19 mouse cellular contexts compared by ENCODE assay signal in the genomic region with DNA sequence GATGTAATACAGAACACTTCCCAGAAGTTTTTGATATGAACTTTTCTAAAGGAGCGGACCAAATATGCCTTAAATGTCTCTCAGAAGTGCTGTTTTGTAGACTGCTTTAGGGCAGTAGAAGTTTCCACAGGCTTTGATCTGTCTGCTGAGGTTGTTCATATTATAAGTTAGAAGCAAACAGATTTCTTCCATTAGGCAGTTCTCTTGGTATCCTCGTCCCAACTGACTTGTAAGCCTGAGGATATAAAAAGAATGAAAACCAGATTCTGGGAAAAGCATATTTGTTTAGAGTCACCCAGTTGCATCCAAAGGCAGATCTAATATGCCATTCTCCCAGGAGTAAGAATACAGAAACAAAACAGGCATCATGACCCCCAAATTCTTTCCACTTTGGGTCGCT. TPM values are rescaled to one million over a fixed set of nuclear protein-coding genes. Genes with fewer than 3 reads are reported as not detected.
"Had no signal": no experiment of that assay in that cellular context is flagged by ENCODE, and none has a peak within 500 bp of the region (broad histone marks: within the 10 kb centered on the region; RNA-seq: fewer than 3 reads in every experiment).

No protein-coding gene starts in this region.

- DNase-seq: lung, adult 18-20 months; lung, embryonic 14.5 days; lung, postnatal 10 days; lung, postnatal 4 days; retina, postnatal 1 day; right cerebral cortex, adult 18-20 months; right cerebral cortex, postnatal 25 days; right cerebral cortex, postnatal 4 days; spleen, adult 18-20 months; thymus, adult 18-20 months; thymus, postnatal 14 days; thymus, postnatal 36 days had no signal

- H3K4me3 ChIP-seq: midbrain, embryonic 13.5 days; midbrain, embryonic 15.5 days; neural tube, embryonic 13.5 days; neural tube, embryonic 15.5 days had no signal

- H3K4me1 ChIP-seq: midbrain, embryonic 13.5 days; midbrain, embryonic 15.5 days; neural tube, embryonic 13.5 days; neural tube, embryonic 15.5 days had no signal

- H3K9ac ChIP-seq: lung, embryonic 14.5 days; midbrain, embryonic 13.5 days; midbrain, embryonic 15.5 days; neural tube, embryonic 13.5 days; neural tube, embryonic 15.5 days had no signal

- H3K27me3 ChIP-seq: midbrain, embryonic 13.5 days; midbrain, embryonic 15.5 days; neural tube, embryonic 13.5 days; neural tube, embryonic 15.5 days had no signal

- H3K9me3 ChIP-seq: midbrain, embryonic 13.5 days; midbrain, embryonic 15.5 days; neural tube, embryonic 13.5 days; neural tube, embryonic 15.5 days had no signal

- H3K36me3 ChIP-seq: midbrain, embryonic 13.5 days; midbrain, embryonic 15.5 days; neural tube, embryonic 13.5 days; neural tube, embryonic 15.5 days had no signal

- ATAC-seq: midbrain, embryonic 13.5 days; midbrain, embryonic 15.5 days had no signal

- H3K27ac ChIP-seq: midbrain, embryonic 13.5 days; midbrain, embryonic 15.5 days; neural tube, embryonic 13.5 days; neural tube, embryonic 15.5 days had no signal

- H3K4me2 ChIP-seq: lung, embryonic 14.5 days; midbrain, embryonic 11.5 days; midbrain, embryonic 13.5 days; midbrain, embryonic 15.5 days; neural tube, embryonic 13.5 days; neural tube, embryonic 15.5 days had no signal

RNA-seq across cellular contexts. Expression of a gene that starts 24.9 kb away (rescaled TPM):
- total RNA-seq: midbrain, postnatal 0 days had no signal

RNA-seq across cellular contexts. Expression of a gene that starts 42.1 kb away (rescaled TPM):
- total RNA-seq: monocyte, adult 5-6 weeks had no signal
